Mouse (Mus musculus): ENCODE results near the gene L1cam. TPM values are rescaled to one million over a fixed set of nuclear protein-coding genes. Genes with fewer than 3 reads are reported as not detected.

L1cam gene
- total RNA-seq (2021) = 10 to 100 TPM in 1 of 2 experiments, 1 to 10 TPM in 1; 9.8 to 10.0 TPM
- long read RNA-seq, experiment 1, partial matches to known transcripts = 0 of 1 reads
- long read RNA-seq, experiment 1, other reads (novel, unspliced or antisense) = 1 of 1 reads
- long read RNA-seq, experiment 2, partial matches to known transcripts = 1 of 1 reads
- long read RNA-seq, experiment 2, other reads (novel, unspliced or antisense) = 0 of 1 reads

- peak; percentile 61 to 70 for DNase-seq
These were observed at the start of gene L1cam for GRCm38 (mm10) chrX:73895719-73896118. Gene L1cam, minus strand, starts transcription at chrX:73896105.

GRCm38 (mm10) chrX:73942294-73942693 lies 46.4 kb upstream of the L1cam start:
- DNase-seq = no peak

GRCm38 (mm10) chrX:73941860-73942259 lies 46.0 kb upstream of the L1cam start:
- no peak for DNase-seq

- no peak for DNase-seq
These were observed 36.0 kb upstream of the L1cam start for GRCm38 (mm10) chrX:73931871-73932270.

GRCm38 (mm10) chrX:73930402-73931062 lies 34.6 kb upstream of the L1cam start, which contains the start of gene Renbp:
Gene Renbp, minus strand, starts transcription at chrX:73930850.
- DNase-seq = peak; percentile 67 to 79

- no peak for DNase-seq
These were observed 26.6 kb upstream of the L1cam start for GRCm38 (mm10) chrX:73922550-73922882.

- peak; percentile 92 to 93 for DNase-seq
These were observed 26.1 kb upstream of the L1cam start, which contains the start of the genes Arhgap4 and Naa10 for GRCm38 (mm10) chrX:73921823-73922549. Gene Arhgap4, minus strand, starts transcription at chrX:73921870. Gene Naa10, minus strand, starts transcription at chrX:73921944.

GRCm38 (mm10) chrX:73921285-73921822 lies 25.4 kb upstream of the L1cam start:
- peak; percentile 10 to 16 for DNase-seq

GRCm38 (mm10) chrX:73918631-73919030 lies 22.7 kb upstream of the L1cam start:
- DNase-seq = no peak

- DNase-seq = peak; percentile 8 to 14
These were observed 21.0 kb upstream of the L1cam start for GRCm38 (mm10) chrX:73916945-73917344.

GRCm38 (mm10) chrX:73914827-73915703 lies 19.2 kb upstream of the L1cam start:
- peak; percentile 90 for DNase-seq

GRCm38 (mm10) chrX:73911588-73911987 lies 15.7 kb upstream of the L1cam start:
- no peak for DNase-seq

GRCm38 (mm10) chrX:73911156-73911555 lies 15.3 kb upstream of the L1cam start:
- peak; percentile 9 to 29 for DNase-seq

GRCm38 (mm10) chrX:73910451-73910850 lies 14.5 kb upstream of the L1cam start:
- no peak for DNase-seq

- DNase-seq = no peak
These were observed 14.1 kb upstream of the L1cam start for GRCm38 (mm10) chrX:73910049-73910448.

GRCm38 (mm10) chrX:73897959-73898358 lies 2.1 kb upstream of the L1cam start:
- no peak for DNase-seq

- no peak for DNase-seq
These were observed 3.1 kb downstream of the L1cam start for GRCm38 (mm10) chrX:73892833-73893232.

- no peak for DNase-seq
These were observed 4.3 kb downstream of the L1cam start, which contains the start of gene Avpr2 for GRCm38 (mm10) chrX:73891551-73892152. Gene Avpr2, plus strand, starts transcription at chrX:73892102.

GRCm38 (mm10) chrX:73881463-73881862 lies 14.4 kb downstream of the L1cam start:
- DNase-seq = no peak

GRCm38 (mm10) chrX:73881036-73881427 lies 14.9 kb downstream of the L1cam start:
- no peak for DNase-seq
